Mouse (Mus musculus): ENCODE results near the gene Sept11. TPM values are rescaled to one million over a fixed set of nuclear protein-coding genes. Genes with fewer than 3 reads are reported as not detected.

The Sept11 gene
- polyA plus RNA-seq, 1 experiment: 29.9 TPM

DNA sequence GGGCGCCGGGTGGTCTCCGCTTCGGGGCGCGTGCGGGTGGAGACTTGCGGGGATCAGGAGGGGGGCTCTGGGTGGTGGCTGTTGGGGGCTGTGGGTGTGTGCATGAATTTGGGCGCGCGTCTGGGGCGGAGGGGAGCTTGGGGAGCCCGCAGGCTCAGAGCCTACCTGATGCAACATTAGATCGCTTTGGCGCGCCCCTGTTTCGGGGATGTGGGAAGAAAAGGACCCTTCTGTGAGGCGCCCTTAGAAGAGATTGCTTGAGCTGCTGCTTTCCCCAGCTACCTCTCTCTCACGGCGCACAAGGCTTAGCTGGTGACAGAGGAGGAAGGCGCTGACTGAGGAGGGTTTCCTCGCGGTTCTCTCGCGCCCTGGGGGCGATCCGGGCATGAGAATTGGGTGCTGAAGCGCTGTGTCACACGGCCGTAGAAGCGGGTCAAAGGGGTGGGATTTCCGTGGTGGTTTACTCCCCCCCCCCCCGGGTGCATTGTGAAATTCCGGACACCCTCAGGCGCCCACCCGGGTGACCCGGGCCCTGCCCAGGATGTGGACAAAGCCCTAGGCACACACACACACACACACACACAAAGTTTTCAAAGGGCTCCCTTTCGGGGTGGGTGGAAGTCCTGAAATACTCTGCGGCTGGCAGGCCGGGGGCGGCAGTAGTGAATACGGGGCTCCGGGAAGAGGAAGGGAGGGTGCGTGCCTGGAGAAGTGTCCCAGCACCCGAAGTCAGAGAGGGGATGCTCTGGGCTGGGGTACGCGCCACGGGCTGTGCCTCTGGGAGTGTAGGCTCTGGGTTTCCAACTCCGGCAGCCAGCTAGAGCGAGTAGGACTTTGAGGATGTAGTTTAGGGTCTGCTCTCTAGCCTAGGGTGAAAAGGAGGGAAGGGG lies 646 bp downstream of the Sept11 start:
- under 1% methylated on average over 50 of the region's 50 CpGs for WGBS

GRCm38 (mm10) chr5:93095301-93095700 lies 2.1 kb downstream of the Sept11 start:
- 81% methylated on average over 7 of the region's 7 CpGs for WGBS
- no peak for DNase-seq (ENCODE audit: low read depth, low spot score)

More for the DNA sequence above, 646 bp downstream of the Sept11 start:
- no peak for DNase-seq (ENCODE audit: low read depth, low spot score)

DNA sequence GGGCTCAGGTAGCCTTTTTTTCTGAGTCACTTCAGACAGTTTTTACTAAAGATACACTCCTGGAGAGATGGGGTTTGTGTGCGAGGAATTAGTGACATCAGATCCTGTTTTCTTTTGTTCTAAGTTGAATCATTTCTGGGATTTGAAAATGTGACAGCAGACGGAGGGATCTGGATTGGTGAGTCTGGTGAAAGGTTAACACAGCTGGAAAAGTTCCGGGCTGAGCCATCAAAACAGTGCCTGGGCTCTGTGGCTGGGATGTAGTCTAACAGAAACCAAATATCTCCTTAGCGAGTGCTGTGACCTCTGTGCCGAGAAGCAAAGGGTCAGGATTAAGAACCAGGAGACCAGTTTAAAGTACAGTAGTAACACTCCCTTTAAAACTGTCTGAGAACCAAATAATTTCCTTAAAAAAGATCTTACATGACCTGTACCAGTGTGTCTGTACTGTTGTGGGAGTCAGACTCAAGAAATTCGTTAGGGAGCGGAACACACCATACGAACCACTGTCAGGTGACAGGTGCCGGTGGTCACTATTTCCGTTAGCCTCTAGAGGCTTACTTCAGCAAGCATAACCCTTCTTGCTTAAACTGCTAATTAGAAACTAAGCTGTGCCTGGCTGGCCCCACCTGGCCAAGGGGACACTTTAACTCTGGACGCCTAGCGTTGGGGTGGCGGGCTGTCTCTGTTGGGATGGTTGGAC lies 4.1 kb downstream of the Sept11 start:
- WGBS: 82% methylated on average over 13 of the region's 13 CpGs
- no peak for DNase-seq (ENCODE audit: low read depth, low spot score)

- no peak for DNase-seq (ENCODE audit: low read depth, low spot score)
- WGBS: 69% methylated on average over 6 of the region's 6 CpGs
Measured at GRCm38 (mm10) chr5:93098219-93098618, 5.0 kb downstream of the Sept11 start.

- DNase-seq (ENCODE audit: low read depth, low spot score): no peak
- 69% methylated on average over 14 of the region's 14 CpGs for WGBS
Measured at GRCm38 (mm10) chr5:93098811-93099210, 5.6 kb downstream of the Sept11 start.

DNA sequence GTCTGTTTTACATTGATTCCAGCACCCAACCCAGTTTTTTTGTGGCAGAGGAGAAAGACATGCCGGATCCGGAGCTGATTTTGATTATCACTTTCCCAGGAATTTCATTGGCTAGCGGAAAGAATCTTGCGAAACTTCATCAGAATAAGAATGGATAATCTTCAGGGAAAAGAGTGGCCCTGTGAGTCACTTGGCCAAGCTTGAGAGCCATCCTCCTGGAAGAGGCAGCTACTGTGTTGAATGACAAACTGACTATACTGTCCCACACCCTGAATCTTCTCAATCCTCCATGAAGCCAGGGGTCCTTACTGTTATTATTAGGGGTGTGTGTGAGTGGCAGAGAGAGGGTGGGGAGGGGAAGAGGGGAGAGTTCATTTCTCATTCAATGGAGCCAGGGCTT lies 7.7 kb downstream of the Sept11 start:
- DNase-seq (ENCODE audit: low read depth, low spot score): no peak
- 79% methylated on average over 4 of the region's 4 CpGs for whole genome bisulfite sequencing

GRCm38 (mm10) chr5:93101371-93101791 lies 8.1 kb downstream of the Sept11 start:
- WGBS: 79% methylated on average over 8 of the region's 8 CpGs
- no peak for DNase-seq (ENCODE audit: low read depth, low spot score)

DNA sequence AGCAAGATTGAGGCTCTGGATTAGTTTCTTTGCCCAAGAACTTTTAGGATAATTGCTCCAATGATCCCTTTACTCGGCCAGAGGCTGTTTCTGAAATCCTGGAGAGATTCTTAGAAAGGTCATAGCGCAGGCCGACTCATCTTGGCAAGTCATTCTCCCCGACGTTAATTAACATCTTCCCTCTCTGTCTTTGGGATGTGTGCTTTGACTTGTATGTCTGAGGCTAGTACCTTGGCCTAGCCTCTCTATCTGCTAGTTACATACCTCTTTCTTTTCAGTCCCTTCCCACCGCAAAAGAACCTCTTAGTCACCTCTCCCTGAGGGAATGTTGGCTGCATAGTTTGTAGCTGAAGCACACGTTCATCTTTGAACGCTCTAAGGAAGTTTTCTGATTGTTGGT lies 10.4 kb downstream of the Sept11 start:
- no peak for DNase-seq (ENCODE audit: low read depth, low spot score)
- 69% methylated on average over 8 of the region's 8 CpGs for WGBS

DNA sequence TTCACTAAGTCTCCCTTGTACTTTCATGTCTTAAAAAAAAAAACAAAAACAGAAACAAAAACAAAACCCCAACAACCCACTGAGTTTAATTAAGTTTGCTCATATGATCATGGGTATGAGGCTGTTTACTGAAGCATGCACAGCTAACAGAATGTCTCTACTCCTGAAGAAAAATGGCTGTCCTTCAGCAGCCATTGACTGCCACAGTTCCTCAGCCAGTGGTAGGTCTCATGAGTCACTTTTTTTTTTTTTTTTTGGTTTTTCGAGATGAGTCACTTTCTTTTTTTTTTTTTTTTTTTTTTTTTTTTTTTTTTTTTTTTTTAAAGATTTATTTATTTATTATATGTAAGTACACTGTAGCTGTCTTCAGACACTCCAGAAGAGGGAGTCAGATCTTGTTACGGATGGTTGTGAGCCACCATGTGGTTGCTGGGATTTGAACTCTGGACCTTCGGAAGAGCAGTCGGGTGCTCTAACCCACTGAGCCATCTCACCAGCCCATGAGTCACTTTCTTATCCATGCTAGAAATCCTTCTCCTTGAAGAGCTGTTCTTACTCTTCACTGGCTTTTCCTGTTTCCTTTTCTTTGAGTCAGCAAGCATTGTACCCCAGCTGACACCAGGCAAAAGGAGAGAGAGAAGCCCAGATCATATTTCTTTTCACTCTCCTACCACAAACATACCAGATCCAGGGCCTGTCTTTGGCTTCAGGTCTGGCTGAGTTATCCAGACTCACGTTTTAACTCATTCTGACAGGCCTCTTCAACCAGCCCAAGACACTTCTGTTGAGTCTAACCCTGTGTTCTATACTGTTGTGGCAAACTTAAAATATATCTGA lies 12.0 kb downstream of the Sept11 start:
- DNase-seq (ENCODE audit: low read depth, low spot score): no peak
- 69% methylated on average over 4 of the region's 5 CpGs for WGBS

DNA sequence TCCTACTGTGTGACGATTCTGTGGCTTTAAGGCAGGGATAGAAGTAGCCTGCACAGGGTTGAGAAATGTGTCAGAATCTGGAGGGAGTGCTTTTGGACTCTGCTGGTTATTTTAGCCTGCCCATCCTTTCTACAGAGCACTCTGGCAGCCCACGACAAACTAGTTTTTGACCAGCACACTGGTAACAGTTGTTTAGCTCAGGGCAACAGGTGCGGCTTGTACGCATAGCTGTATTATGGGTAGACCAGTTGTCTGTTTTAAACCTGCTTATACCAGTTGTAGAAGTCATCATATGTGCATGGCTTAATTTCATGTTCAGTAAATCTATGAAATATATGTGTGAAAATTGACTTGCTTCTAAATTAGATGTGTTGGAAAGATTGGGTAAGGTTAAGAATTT lies 12.8 kb downstream of the Sept11 start:
- no peak for DNase-seq (ENCODE audit: low read depth, low spot score)
- WGBS: 91% methylated on average over 4 of the region's 4 CpGs

- DNase-seq (ENCODE audit: low read depth, low spot score): no peak
- 67% methylated on average over 4 of the region's 4 CpGs for WGBS
Measured at GRCm38 (mm10) chr5:93108703-93109102, 15.5 kb downstream of the Sept11 start.

- WGBS: 70% methylated on average over 2 of the region's 2 CpGs
- DNase-seq (ENCODE audit: low read depth, low spot score): no peak
Measured at GRCm38 (mm10) chr5:93109555-93109954, 16.3 kb downstream of the Sept11 start.

GRCm38 (mm10) chr5:93112290-93112689 lies 19.1 kb downstream of the Sept11 start:
- 90% methylated on average over 3 of the region's 3 CpGs for WGBS
- DNase-seq (ENCODE audit: low read depth, low spot score): no peak

DNA sequence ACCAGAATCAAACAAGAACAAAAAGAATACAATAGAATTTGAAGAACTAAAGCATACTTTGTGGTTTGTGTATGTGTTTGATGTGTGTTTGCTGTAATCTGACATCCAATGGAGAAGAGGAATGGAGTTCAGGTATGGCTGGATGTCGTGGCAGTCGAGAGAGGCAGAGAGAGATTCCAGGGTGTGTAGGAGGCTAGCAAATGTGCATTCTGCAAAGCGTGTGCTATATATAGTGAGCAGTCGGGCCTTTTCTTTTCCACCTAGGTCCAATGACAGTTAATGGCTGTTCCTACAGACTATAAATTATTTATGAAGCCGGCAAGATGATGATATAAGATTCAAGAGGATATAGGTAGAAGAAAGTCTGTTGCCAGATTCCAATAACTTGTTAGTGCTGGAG lies 20.3 kb downstream of the Sept11 start:
- DNase-seq (ENCODE audit: low read depth, low spot score): no peak
- WGBS: 88% methylated on average over 5 of the region's 5 CpGs

GRCm38 (mm10) chr5:93114515-93114914 lies 21.3 kb downstream of the Sept11 start:
- DNase-seq (ENCODE audit: low read depth, low spot score): no peak
- 80% methylated on average over 6 of the region's 6 CpGs for WGBS

DNA sequence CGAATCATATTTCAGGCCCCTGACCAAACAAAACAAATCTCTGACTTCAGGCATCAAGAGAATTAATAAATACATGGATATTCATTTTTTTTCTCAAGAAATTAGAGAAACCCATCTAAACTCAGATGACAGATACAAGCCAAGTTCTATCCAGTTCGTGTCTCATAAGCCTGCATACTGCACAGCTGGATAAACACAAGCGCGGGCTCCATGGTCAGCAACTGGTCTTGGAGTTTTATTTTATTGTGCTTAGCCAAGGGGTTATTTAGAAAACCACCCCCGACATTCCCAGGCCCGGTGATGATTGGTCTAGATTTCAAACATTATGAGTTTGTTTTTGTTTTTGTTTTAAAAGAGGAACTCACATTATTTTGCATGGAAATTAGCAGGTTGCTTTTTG lies 21.8 kb downstream of the Sept11 start:
- WGBS: 62% methylated on average over 6 of the region's 6 CpGs

DNA sequence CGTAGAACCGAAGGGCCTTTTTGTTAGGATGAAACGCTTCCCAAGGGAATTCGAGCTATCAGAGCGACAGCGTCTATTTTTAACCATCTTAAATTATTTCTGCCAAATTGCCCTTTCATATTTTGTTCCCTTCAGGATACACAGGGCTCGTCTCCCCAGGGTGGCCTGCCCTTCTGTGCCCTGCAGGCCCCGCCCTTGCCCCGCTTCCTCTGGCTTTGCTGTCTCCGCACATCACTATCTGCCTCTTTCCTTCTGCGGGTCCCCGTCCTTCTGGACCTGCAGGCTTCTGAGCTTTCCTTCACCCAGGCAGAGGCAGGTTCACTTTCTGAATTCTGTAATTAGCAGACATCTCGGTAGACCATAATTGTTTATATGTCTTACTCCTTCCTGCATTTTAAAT lies 22.6 kb downstream of the Sept11 start:
- no peak for DNase-seq (ENCODE audit: low read depth, low spot score)
- 78% methylated on average over 13 of the region's 13 CpGs for WGBS

More for the DNA sequence above, 21.8 kb downstream of the Sept11 start:
- DNase-seq (ENCODE audit: low read depth, low spot score): no peak

GRCm38 (mm10) chr5:93117648-93118047 lies 24.4 kb downstream of the Sept11 start:
- no peak for DNase-seq (ENCODE audit: low read depth, low spot score)
- 83% methylated on average over 8 of the region's 8 CpGs for WGBS

- 75% methylated on average over 8 of the region's 8 CpGs for WGBS
- DNase-seq (ENCODE audit: low read depth, low spot score): no peak
Measured at GRCm38 (mm10) chr5:93121660-93122059, 28.4 kb downstream of the Sept11 start.

Data from large intestine, adult 2 months (tissue).